17 mouse cellular contexts compared by ENCODE assay signal in genomic region chr6:71415446-71415845, GRCm38 (mm10). TPM values are rescaled to one million over a fixed set of nuclear protein-coding genes. Genes with fewer than 3 reads are reported as not detected.
"Had no signal": no experiment of that assay in that cellular context is flagged by ENCODE, and none has a peak within 500 bp of the region (broad histone marks: within the 10 kb centered on the region; RNA-seq: fewer than 3 reads in every experiment).

No protein-coding gene starts in this region.

- H3K4me2 ChIP-seq: limb, embryonic 15.5 days; liver, embryonic 13.5 days; midbrain, embryonic 11.5 days; midbrain, embryonic 15.5 days; neural tube, embryonic 13.5 days had no signal

- H3K9ac ChIP-seq: limb, embryonic 15.5 days; liver, embryonic 13.5 days; midbrain, embryonic 15.5 days; neural tube, embryonic 13.5 days had no signal

- ATAC-seq: midbrain, embryonic 15.5 days had no signal

- H3K27me3 ChIP-seq: limb, embryonic 15.5 days; liver, embryonic 13.5 days; megakaryocyte, embryonic 14.5 days; midbrain, embryonic 15.5 days; neural tube, embryonic 13.5 days had no signal

- H3K9me3 ChIP-seq: limb, embryonic 15.5 days; liver, embryonic 13.5 days; megakaryocyte, embryonic 14.5 days; midbrain, embryonic 15.5 days; neural tube, embryonic 13.5 days had no signal

- H3K4me1 ChIP-seq: limb, embryonic 15.5 days; midbrain, embryonic 15.5 days; neural tube, embryonic 13.5 days had no signal

- H3K27ac ChIP-seq: kidney, postnatal 0 days; limb, embryonic 15.5 days; liver, embryonic 13.5 days; midbrain, embryonic 15.5 days; neural tube, embryonic 13.5 days; stomach, postnatal 0 days had no signal

- DNase-seq: kidney, adult 8-10 months; kidney, postnatal 36 days; left cerebral cortex, postnatal 4 days; liver, embryonic 13.5 days; lung, adult 18-20 months; right cerebral cortex, postnatal 14 days; thymus, postnatal 4 days had no signal

- H3K4me3 ChIP-seq: limb, embryonic 15.5 days; liver, embryonic 13.5 days; megakaryocyte, embryonic 14.5 days; midbrain, embryonic 15.5 days; neural tube, embryonic 13.5 days had no signal

RNA-seq across cellular contexts. Expression of gene Cd8a, which starts 42.2 kb away (rescaled TPM):
- total RNA-seq: layer of hippocampus, adult 18-20 months; layer of hippocampus, postnatal 10 days; left cerebral cortex, adult 18-20 months; left cerebral cortex, postnatal 4 days had no signal
- polyA plus RNA-seq: limb, embryonic 15.5 days; liver, embryonic 13.5 days; midbrain, embryonic 11.5 days; midbrain, embryonic 15.5 days; neural tube, embryonic 13.5 days; stomach, postnatal 0 days had no signal
